Mouse (Mus musculus) naive thymus-derived CD4-positive, alpha-beta T cell, adult 2 months (primary cell): ENCODE data around the gene Saa4.
"Not testable (repeated sequence)": the region's sequence is repeated elsewhere in the genome, so short reads cannot be mapped to it uniquely, and the experiment has no call there.

ENCODE experiments used
- DNase-seq: peaks from one replicate; pipeline ENCODE4 v3.0.0-alpha.2; 2011; ENCODE audit warnings: low read depth

Saa4 gene

DNA sequence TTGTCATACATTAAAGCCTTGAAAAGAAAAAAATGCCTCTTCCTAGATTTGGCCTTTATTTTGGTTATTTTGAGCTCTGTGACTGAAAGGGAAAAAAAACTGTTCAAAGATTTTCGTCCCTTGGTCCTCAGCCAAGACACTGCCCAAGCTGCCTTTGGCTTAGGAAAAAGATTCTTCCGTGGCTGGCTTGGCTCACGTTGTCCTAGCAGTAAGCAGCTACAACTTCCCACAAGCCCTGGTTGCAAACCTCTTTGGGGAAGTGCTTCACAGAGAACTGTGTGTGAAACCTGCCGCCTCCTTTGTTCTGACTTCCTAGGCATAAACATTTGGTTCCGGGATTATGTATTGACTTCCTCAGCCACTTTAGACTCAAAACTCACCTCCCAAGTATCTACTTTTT lies 15.5 kb downstream of the Saa4 start:
- no peak for DNase-seq

DNA sequence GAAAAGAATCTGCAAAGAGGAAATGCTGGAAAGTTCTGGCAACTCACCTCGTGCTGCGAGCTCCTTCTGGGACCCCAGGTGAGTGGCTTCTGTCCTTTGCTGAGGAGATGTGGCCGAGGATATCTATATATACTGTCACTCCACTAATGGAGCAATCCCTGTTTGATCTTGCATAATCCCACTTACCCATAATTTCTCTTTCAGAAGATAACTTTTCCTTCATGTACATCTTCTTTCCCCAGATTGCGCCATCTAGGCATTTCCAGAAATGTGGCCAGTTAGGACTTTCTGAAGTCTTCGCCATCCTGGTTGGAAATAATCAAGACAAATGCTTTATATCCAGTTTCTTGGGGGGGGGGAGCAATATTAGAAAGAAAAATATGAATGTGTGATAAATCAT lies 16.8 kb downstream of the Saa4 start, which contains the start of gene Saa3:
Gene Saa3, minus strand, starts transcription at position 101 of the 400 bp plus-strand sequence.
- no peak for DNase-seq

GRCm38 (mm10) chr7:46714518-46714917 lies 17.9 kb downstream of the Saa4 start:
- peak; percentile 84 for DNase-seq

GRCm38 (mm10) chr7:46712250-46712649 lies 20.2 kb downstream of the Saa4 start:
- peak; percentile 23 for DNase-seq

DNA sequence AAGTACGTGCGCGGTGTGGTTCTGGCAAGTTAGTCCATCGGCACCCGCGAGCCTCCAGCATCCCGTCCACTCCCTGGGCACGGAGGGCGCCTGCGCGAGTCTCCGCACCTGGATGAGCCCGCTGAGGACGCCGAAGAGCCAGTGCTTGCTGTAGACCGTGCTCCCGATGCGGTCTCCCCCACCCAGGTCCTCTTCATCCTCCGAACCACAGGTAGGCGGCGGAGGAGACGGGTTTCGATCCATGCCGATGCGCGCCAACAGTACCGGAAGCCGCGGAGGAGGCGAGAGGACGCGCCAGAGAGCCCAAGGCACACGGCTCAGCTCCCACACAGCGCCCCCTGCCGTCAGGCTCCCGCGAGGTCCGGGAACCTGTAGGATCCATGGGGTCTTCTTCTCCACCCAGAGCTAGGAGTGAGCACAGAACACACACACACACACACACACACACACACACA lies 22.0 kb downstream of the Saa4 start, which contains the start of gene Saal1:
Gene Saal1, minus strand, starts transcription at position 291 of the 455 bp plus-strand sequence.
- DNase-seq, result peak; percentile 95

DNA sequence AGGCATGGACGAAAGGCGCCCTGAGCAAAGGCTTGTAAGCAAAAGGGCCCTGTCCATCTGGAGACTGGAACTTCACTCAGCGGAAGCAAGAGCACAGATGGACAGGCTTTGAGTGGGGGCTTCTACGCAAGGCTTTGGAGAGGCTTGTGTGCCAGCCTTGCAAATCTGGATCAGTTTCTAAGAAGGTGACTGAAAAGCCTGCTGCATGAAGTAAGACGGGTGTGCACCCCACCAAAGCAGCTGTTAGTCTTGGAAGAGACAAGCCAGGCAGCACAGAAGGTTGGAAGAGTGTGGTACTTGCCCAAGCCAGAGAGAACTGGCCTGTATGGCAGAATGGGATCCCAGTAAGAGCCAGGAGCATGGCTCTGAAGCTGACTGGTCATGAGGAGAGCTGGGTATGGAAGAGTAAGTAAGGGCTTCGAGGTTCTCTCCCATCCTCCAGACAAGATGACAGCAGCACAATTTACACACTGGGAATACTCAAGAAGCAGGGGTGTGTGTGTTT lies 31.8 kb downstream of the Saa4 start:
- DNase-seq, result no peak

DNA sequence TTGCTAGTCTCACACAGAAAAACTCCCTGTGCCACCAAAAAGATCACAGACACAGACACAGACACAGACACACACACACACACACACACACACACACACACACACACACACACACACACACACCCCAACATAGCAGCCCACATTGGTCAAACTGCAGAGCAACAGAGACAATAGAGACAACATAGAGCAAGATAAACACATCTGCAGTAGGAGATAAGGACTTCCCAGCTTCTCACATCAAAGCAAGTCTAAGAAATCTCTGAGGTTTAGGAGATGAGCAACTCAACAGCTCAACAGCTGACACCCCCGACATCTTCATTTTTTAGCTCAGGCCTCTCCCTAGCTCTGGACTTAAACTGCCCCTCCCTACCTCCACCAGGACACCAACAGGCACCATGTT lies 35.6 kb downstream of the Saa4 start:
- DNase-seq, result no peak

DNA sequence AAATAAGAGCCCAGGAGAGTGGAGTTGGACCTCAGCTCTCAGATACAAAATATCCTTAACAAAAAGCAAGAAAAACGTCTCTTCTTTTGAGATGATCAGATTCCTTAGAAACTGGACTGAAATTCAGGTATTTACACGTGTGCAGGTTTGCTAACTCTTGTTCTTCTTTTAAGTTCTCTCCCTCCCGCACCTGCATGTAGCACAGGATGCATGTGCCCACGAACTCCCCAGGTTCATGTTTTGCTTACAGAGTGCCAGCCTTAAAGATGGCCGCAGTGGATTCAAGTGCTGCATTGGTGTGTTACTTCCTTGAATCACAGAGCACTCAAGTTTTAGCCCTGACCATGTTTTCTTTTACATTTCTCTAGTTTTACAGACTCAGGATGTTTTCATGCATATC lies 45.6 kb downstream of the Saa4 start:
- peak; percentile 30 for DNase-seq

DNA sequence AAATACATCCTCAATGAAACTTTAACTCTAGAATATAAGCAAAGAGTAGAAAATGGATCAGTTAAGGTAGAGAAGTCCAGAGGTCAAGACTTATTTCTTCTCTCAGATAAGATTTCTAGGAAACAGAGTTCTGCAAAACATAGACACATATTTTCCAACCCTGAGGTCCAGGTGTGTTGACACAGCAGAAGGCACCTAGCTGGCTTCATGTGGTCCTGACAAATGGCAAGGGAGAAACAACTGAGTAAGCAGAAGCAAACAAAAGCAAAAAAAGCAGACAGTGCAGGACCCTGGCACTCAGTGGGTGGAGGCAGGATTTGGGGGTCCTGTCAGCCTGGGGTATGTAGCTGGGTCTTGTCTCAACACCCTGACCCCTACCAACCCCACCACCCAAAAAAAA lies 51.7 kb downstream of the Saa4 start:
- no peak for DNase-seq

- not testable (repeated sequence) for DNase-seq
Measured at GRCm38 (mm10) chr7:46679044-46679443, 53.4 kb downstream of the Saa4 start.

DNA sequence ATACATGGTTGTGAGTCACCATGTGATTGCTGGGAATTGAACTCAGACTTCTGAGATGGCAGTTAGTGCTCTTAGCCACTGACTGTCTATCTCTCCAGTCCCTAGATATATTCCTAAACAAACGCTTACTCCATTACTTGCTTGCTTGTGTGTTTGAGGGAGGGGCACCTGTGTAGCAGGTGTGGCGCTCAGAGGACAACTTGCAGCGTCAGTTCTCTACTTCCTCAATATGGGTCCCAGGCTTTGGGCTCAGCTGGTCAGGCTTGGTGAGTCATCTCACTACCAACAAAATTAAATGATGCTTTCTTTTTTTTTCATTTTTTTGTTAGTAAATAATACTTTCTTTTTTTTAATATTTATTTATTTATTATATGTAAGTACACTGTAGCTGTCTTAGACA lies 54.0 kb downstream of the Saa4 start:
- DNase-seq, result no peak
